Mouse (Mus musculus): ENCODE measurements around the gene Olfr860.
"Not testable (repeated sequence)": the region's sequence is repeated elsewhere in the genome, so short reads cannot be mapped to it uniquely, and the experiment has no call there.

The Olfr860 gene

GRCm38 (mm10) chr9:19849647-19850046 lies at the start of gene Olfr860:
Gene Olfr860 (minus strand): TSS chr9:19849747.
- no peak for DNase-seq (ENCODE audit: low spot score in 2 of 2)

GRCm38 (mm10) chr9:19887904-19888303 lies 38.4 kb upstream of the Olfr860 start, which contains the start of gene Olfr862:
Gene Olfr862 (minus strand): TSS chr9:19888004.
- DNase-seq (ENCODE audit: low spot score in 2 of 2) = no peak

- DNase-seq (ENCODE audit: low spot score in 2 of 2) = not testable (repeated sequence)
Observed at GRCm38 (mm10) chr9:19804606-19805005, 44.9 kb downstream of the Olfr860 start, which contains the start of gene Olfr859. Gene Olfr859 (plus strand): TSS chr9:19804906.

- no peak for DNase-seq (ENCODE audit: low spot score in 2 of 2)
Observed at GRCm38 (mm10) chr9:19803000-19803399, 46.5 kb downstream of the Olfr860 start.
